In the genomic region with DNA sequence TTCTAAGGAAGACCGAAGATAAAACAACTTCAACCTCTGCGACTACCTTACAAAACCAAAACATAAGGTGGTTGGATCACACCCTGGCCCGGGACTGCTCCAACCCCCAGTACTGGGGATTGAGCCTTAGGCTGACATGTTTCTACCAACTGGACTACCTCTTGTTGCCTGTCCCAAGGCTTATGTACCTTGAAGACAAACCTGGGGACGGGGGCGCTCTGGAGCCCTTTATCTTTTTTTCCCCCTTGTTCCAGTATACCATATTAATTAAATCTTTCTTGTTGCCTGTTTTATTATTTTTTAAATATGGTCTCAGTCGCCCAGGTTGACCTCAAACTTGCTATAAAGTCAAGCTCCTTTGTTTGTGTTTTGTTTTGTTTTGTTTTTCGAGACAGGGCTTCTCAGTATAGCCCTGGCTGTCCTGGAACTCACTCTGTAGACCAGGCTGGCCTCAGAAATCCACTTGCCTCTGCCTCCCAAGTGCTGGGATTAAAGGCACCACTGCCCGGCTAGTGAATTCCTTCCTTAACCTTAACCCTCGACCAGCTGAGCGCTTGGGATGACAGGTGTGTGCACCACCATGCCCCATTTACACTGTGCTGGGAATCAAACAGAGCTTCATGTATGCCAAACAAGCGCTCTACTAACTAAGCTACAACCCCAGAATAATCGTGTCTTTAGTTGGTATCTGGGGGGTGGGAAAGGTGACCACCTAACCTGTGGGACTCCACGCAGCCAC, we compare ENCODE assay signal across 8 mouse cellular contexts. TPM values are rescaled to one million over a fixed set of nuclear protein-coding genes. Genes with fewer than 3 reads are reported as not detected.
DNase-seq lines count a peak whose midpoint lies in the region; ATAC-seq and TF ChIP-seq lines count a peak whose summit lies in the region.

No protein-coding gene starts in this region.

- no peaks in the 10 kb centered on the region for H3K27me3 ChIP-seq in kidney, adult 2 months (replicated peaks; ENCODE audit: control insufficient read depth, insufficient read depth, low read length)
- H3K27me3 ChIP-seq in hindbrain, postnatal 0 days (ENCODE audit: insufficient read depth, low read length), result no peaks in the 10 kb centered on the region
- H3K27me3 ChIP-seq in midbrain, embryonic 14.5 days (ENCODE audit: control insufficient read depth, insufficient read depth, low read length), result no peaks in the 10 kb centered on the region

- no peaks in the 10 kb centered on the region for H3K36me3 ChIP-seq in kidney, adult 2 months (ENCODE audit: control insufficient read depth, insufficient read depth, low read length)
- H3K36me3 ChIP-seq in hindbrain, postnatal 0 days (ENCODE audit: insufficient read depth, low read length), result peaks cover 33% of the 10 kb centered on the region; the same call in 1 of the 2 replicates
- H3K36me3 ChIP-seq in midbrain, embryonic 14.5 days (ENCODE audit: control insufficient read depth, insufficient read depth, low read length), result peaks cover 35% of the 10 kb centered on the region

- ATAC-seq in hindbrain, postnatal 0 days, result peak; percentile 57; the same call in 1 of the 2 replicates
- ATAC-seq in midbrain, embryonic 14.5 days (ENCODE audit: low FRiP score, low TSS enrichment), result peak; percentile 36

- H3K9me3 ChIP-seq in hindbrain, postnatal 0 days (ENCODE audit: low read length), result no peaks in the 10 kb centered on the region
- no peaks in the 10 kb centered on the region for H3K9me3 ChIP-seq in midbrain, embryonic 14.5 days (ENCODE audit: control insufficient read depth, low read length)

- DNase-seq in kidney, adult 2 months, result no peak
- DNase-seq in kidney, adult 8-10 months, result no peak
- DNase-seq in hindbrain, postnatal 0 days (ENCODE audit: low spot score), result no peak
- no peak for DNase-seq in midbrain, embryonic 14.5 days
- DNase-seq in thymus, postnatal 25 days, result no peak
- DNase-seq in cerebellum, postnatal 14 days, result no peak
- DNase-seq in gastrocnemius, adult 18-20 months (ENCODE audit: low spot score), result no peak

- TF ChIP-seq CTCF in kidney, adult 2 months (conservative IDR thresholded peaks at IDR 0.05; ENCODE audit: insufficient read depth, insufficient read length, low read depth, low read length), result no peak
- TF ChIP-seq CTCF in bone marrow, adult 2 months (IDR thresholded peaks at IDR 0.05; ENCODE audit: control insufficient read depth, insufficient read depth, low read length), result no peak
- TF ChIP-seq CTCF in hindbrain, postnatal 0 days (IDR thresholded peaks at IDR 0.05; ENCODE audit: low read depth), result no peak

- H3K27ac ChIP-seq in kidney, adult 2 months (ENCODE audit: insufficient read depth, low read depth, low read length), result peak overlapping the region; percentile 41
- no peak overlapping the region for H3K27ac ChIP-seq in bone marrow, adult 2 months (ENCODE audit: control insufficient read depth, insufficient read depth, low read depth, low read length, poor library complexity)
- H3K27ac ChIP-seq in hindbrain, postnatal 0 days, result peak overlapping the region; percentile 54; the same call in 1 of the 2 replicates
- H3K27ac ChIP-seq in midbrain, embryonic 14.5 days (replicated peaks; ENCODE audit: low read depth, low read length), result peak overlapping the region; percentile 67

- peak overlapping the region; percentile 74 for H3K4me3 ChIP-seq in kidney, adult 2 months (ENCODE audit: insufficient read depth, low read depth, low read length)
- peak overlapping the region; percentile 81 for H3K4me3 ChIP-seq in bone marrow, adult 2 months (replicated peaks; ENCODE audit: control insufficient read depth, low read depth, low read length)
- peak overlapping the region; percentile 64 for H3K4me3 ChIP-seq in hindbrain, postnatal 0 days (ENCODE audit: low read length)
- H3K4me3 ChIP-seq in midbrain, embryonic 14.5 days (replicated peaks; ENCODE audit: low read depth, low read length), result peak overlapping the region; percentile 99

- H3K4me2 ChIP-seq in hindbrain, postnatal 0 days (ENCODE audit: low read depth, low read length), result peak overlapping the region; percentile 97
- H3K4me2 ChIP-seq in midbrain, embryonic 14.5 days (ENCODE audit: low read length), result peak overlapping the region; percentile 99

- no peak for TF ChIP-seq POLR2A in kidney, adult 2 months (IDR thresholded peaks at IDR 0.05; ENCODE audit: low read depth, low read length)
- no peak for TF ChIP-seq POLR2A in bone marrow, adult 2 months (IDR thresholded peaks at IDR 0.05; ENCODE audit: borderline replicate concordance, control insufficient read depth, low read depth, low read length)

- H3K9ac ChIP-seq in hindbrain, postnatal 0 days (replicated peaks; ENCODE audit: low read length), result peak overlapping the region; percentile 80
- H3K9ac ChIP-seq in midbrain, embryonic 14.5 days (replicated peaks; ENCODE audit: low read length), result peak overlapping the region; percentile 89

- peaks cover 8% of the 10 kb centered on the region; the same call in 1 of the 2 replicates for H3K4me1 ChIP-seq in kidney, adult 2 months (ENCODE audit: control insufficient read depth, insufficient read depth, low read length)
- peaks cover 7% of the 10 kb centered on the region for H3K4me1 ChIP-seq in bone marrow, adult 2 months (ENCODE audit: control insufficient read depth, insufficient read depth, low read length)
- H3K4me1 ChIP-seq in hindbrain, postnatal 0 days (ENCODE audit: insufficient read depth, low read length), result peaks cover 10% of the 10 kb centered on the region
- H3K4me1 ChIP-seq in midbrain, embryonic 14.5 days (ENCODE audit: control insufficient read depth, insufficient read depth, low read length), result peaks cover 17% of the 10 kb centered on the region

- WGBS in kidney, adult 2 months, result 30% methylated on average over 13 of the region's 13 CpGs
- WGBS in bone marrow, adult 2 months, result 32% methylated on average over 13 of the region's 13 CpGs
- WGBS in hindbrain, postnatal 0 days, result 29% methylated on average over 13 of the region's 13 CpGs
- WGBS in midbrain, embryonic 14.5 days, result 28% methylated on average over 13 of the region's 13 CpGs

RNA-seq across cellular contexts. Expression of gene Lrrc47, which starts 0.5 kb away (rescaled TPM):
- 40.2 and 48.2 TPM in 2 replicates for polyA plus RNA-seq in kidney, adult 2 months (2012; rRNA removed)
- 26.3 and 28.8 TPM in 2 replicates for polyA plus RNA-seq in bone marrow, adult 2 months (2011; ENCODE audit: insufficient read depth, insufficient read length, low replicate concordance, missing spikeins)
- total RNA-seq in hindbrain, postnatal 0 days (2014; rRNA removed), result 24.2 and 32.1 TPM in 2 replicates
- polyA plus RNA-seq in hindbrain, postnatal 0 days (2015; fragmentation: Nextera tagmentation; extraction: Ambion mirVana), result 17.6 and 22.0 TPM in 2 replicates
- 12.7 and 13.5 TPM in 2 replicates for polyA plus RNA-seq in midbrain, embryonic 14.5 days (2014; fragmentation: Nextera tagmentation; extraction: Ambion mirVana)
- 10 to 100 TPM; 26.3 to 27.8 TPM for total RNA-seq in gastrocnemius, adult 18-20 months (2021)

RNA-seq across cellular contexts. Expression of gene Smim1, which starts 15.0 kb away (rescaled TPM):
- 294 and 307 TPM in 2 replicates for polyA plus RNA-seq in kidney, adult 2 months (2012; rRNA removed)
- 67.7 and 73.2 TPM in 2 replicates for polyA plus RNA-seq in bone marrow, adult 2 months (2011; ENCODE audit: insufficient read depth, insufficient read length, low replicate concordance, missing spikeins)
- 12.4 and 20.7 TPM in 2 replicates for total RNA-seq in hindbrain, postnatal 0 days (2014; rRNA removed)
- 17.1 and 17.7 TPM in 2 replicates for polyA plus RNA-seq in hindbrain, postnatal 0 days (2015; fragmentation: Nextera tagmentation; extraction: Ambion mirVana)
- 6.3 and 7.7 TPM in 2 replicates for polyA plus RNA-seq in midbrain, embryonic 14.5 days (2014; fragmentation: Nextera tagmentation; extraction: Ambion mirVana)
- total RNA-seq in gastrocnemius, adult 18-20 months (2021), result 1 to 10 TPM; 1.4 to 2.2 TPM

RNA-seq across cellular contexts. Expression of gene Ccdc27, which starts 31.4 kb away (rescaled TPM):
- polyA plus RNA-seq in kidney, adult 2 months (2012; rRNA removed), result not detected in 2 replicates
- not detected in 2 replicates for polyA plus RNA-seq in bone marrow, adult 2 months (2011; ENCODE audit: insufficient read depth, insufficient read length, low replicate concordance, missing spikeins)
- total RNA-seq in hindbrain, postnatal 0 days (2014; rRNA removed), result not detected in 2 replicates
- polyA plus RNA-seq in hindbrain, postnatal 0 days (2015; fragmentation: Nextera tagmentation; extraction: Ambion mirVana), result not detected in 2 replicates
- polyA plus RNA-seq in midbrain, embryonic 14.5 days (2014; fragmentation: Nextera tagmentation; extraction: Ambion mirVana), result not detected in 2 replicates
- not detected for total RNA-seq in gastrocnemius, adult 18-20 months (2021)

RNA-seq across cellular contexts. Expression of gene Cep104, which starts 36.1 kb away (rescaled TPM):
- polyA plus RNA-seq in kidney, adult 2 months (2012; rRNA removed), result 18.4 and 19.7 TPM in 2 replicates
- 7.9 and 11.1 TPM in 2 replicates for polyA plus RNA-seq in bone marrow, adult 2 months (2011; ENCODE audit: insufficient read depth, insufficient read length, low replicate concordance, missing spikeins)
- total RNA-seq in hindbrain, postnatal 0 days (2014; rRNA removed), result 11.2 and 11.7 TPM in 2 replicates
- 11.6 and 13.9 TPM in 2 replicates for polyA plus RNA-seq in hindbrain, postnatal 0 days (2015; fragmentation: Nextera tagmentation; extraction: Ambion mirVana)
- polyA plus RNA-seq in midbrain, embryonic 14.5 days (2014; fragmentation: Nextera tagmentation; extraction: Ambion mirVana), result 15.3 and 19.7 TPM in 2 replicates
- total RNA-seq in gastrocnemius, adult 18-20 months (2021), result 10 to 100 TPM; 26.5 to 27.9 TPM

RNA-seq across cellular contexts. Expression of gene Dffb, which starts 36.1 kb away (rescaled TPM):
- 5.0 and 10.1 TPM in 2 replicates for polyA plus RNA-seq in kidney, adult 2 months (2012; rRNA removed)
- polyA plus RNA-seq in bone marrow, adult 2 months (2011; ENCODE audit: insufficient read depth, insufficient read length, low replicate concordance, missing spikeins), result 5.7 and 15.7 TPM in 2 replicates
- total RNA-seq in hindbrain, postnatal 0 days (2014; rRNA removed), result 15.1 and 25.7 TPM in 2 replicates
- 10.6 and 13.1 TPM in 2 replicates for polyA plus RNA-seq in hindbrain, postnatal 0 days (2015; fragmentation: Nextera tagmentation; extraction: Ambion mirVana)
- polyA plus RNA-seq in midbrain, embryonic 14.5 days (2014; fragmentation: Nextera tagmentation; extraction: Ambion mirVana), result 7.9 and 9.1 TPM in 2 replicates
- under 1 TPM; 0.74 to 0.98 TPM for total RNA-seq in gastrocnemius, adult 18-20 months (2021)
